ENCODE assay signal across 21 mouse cellular contexts in genomic region chr16:75365361-75365994, GRCm38 (mm10).
DNase-seq lines count a peak whose midpoint lies in the region; ATAC-seq and TF ChIP-seq lines count a peak whose summit lies in the region.
"Had no signal": no experiment of that assay in that cellular context is flagged by ENCODE, and none has a peak within 500 bp of the region (broad histone marks: within the 10 kb centered on the region; RNA-seq: fewer than 3 reads in every experiment).

No protein-coding gene starts in this region.

- no peak overlapping the region for H3K27ac ChIP-seq in midbrain, embryonic 11.5 days (ENCODE audit: low read depth, low read length)
- H3K27ac ChIP-seq in midbrain, postnatal 0 days (ENCODE audit: low read depth, low read length): no peak overlapping the region
- no peak overlapping the region for H3K27ac ChIP-seq in forebrain, embryonic 12.5 days
- H3K27ac ChIP-seq in hindbrain, embryonic 15.5 days (replicated peaks): peak overlapping the region; percentile 7; the same call in 1 of the 2 replicates
- H3K27ac ChIP-seq in neural tube, embryonic 15.5 days (replicated peaks): peak overlapping the region; percentile 29; the same call in 1 of the 2 replicates
- H3K27ac ChIP-seq: embryonic facial prominence, embryonic 12.5 days; liver, embryonic 14.5 days; macrophage; stomach, embryonic 15.5 days had no signal

- H3K4me3 ChIP-seq in midbrain, embryonic 11.5 days (ENCODE audit: low read depth, low read length): no peak overlapping the region
- no peak overlapping the region for H3K4me3 ChIP-seq in midbrain, postnatal 0 days (ENCODE audit: low read depth, low read length)
- H3K4me3 ChIP-seq in forebrain, embryonic 12.5 days (replicated peaks): no peak overlapping the region
- no peak overlapping the region for H3K4me3 ChIP-seq in hindbrain, embryonic 15.5 days
- no peak overlapping the region for H3K4me3 ChIP-seq in neural tube, embryonic 15.5 days (replicated peaks)
- H3K4me3 ChIP-seq: embryonic facial prominence, embryonic 12.5 days; heart, embryonic 12.5 days; myocyte; stomach, embryonic 15.5 days had no signal

- no peak for TF ChIP-seq CTCF in midbrain, postnatal 0 days (IDR thresholded peaks at IDR 0.05)

- H3K4me2 ChIP-seq in midbrain, embryonic 11.5 days: no peak overlapping the region
- no peak overlapping the region; the same call in 1 of the 2 replicates for H3K4me2 ChIP-seq in midbrain, postnatal 0 days (ENCODE audit: low read depth, low read length, poor library complexity, severe bottlenecking)
- H3K4me2 ChIP-seq in forebrain, embryonic 12.5 days: no peak overlapping the region
- H3K4me2 ChIP-seq in hindbrain, embryonic 15.5 days: no peak overlapping the region
- no peak overlapping the region for H3K4me2 ChIP-seq in neural tube, embryonic 15.5 days
- H3K4me2 ChIP-seq: embryonic facial prominence, embryonic 12.5 days; heart, embryonic 12.5 days; stomach, embryonic 15.5 days had no signal

- H3K27me3 ChIP-seq in midbrain, embryonic 11.5 days (ENCODE audit: control insufficient read depth, insufficient read depth, low read length): no peaks in the 10 kb centered on the region
- no peaks in the 10 kb centered on the region for H3K27me3 ChIP-seq in midbrain, postnatal 0 days (ENCODE audit: insufficient read depth, low read length)
- no peaks in the 10 kb centered on the region for H3K27me3 ChIP-seq in forebrain, embryonic 12.5 days
- no peaks in the 10 kb centered on the region for H3K27me3 ChIP-seq in hindbrain, embryonic 15.5 days
- H3K27me3 ChIP-seq in neural tube, embryonic 15.5 days (replicated peaks): no peaks in the 10 kb centered on the region
- H3K27me3 ChIP-seq: CH12.LX; embryonic facial prominence, embryonic 12.5 days; heart, embryonic 12.5 days; stomach, embryonic 15.5 days had no signal

- no peak; the same call in 1 of the 2 replicates for ATAC-seq in midbrain, embryonic 11.5 days (ENCODE audit: low FRiP score)
- no peak for ATAC-seq in midbrain, postnatal 0 days (ENCODE audit: low FRiP score)
- ATAC-seq in forebrain, embryonic 12.5 days (ENCODE audit: low FRiP score): peak; percentile 36; the same call in 1 of the 2 replicates
- no peak for ATAC-seq in hindbrain, embryonic 15.5 days (ENCODE audit: low FRiP score, low read depth)
- peak; percentile 57; the same call in 1 of the 2 replicates for ATAC-seq in neural tube, embryonic 15.5 days (ENCODE audit: low FRiP score)
- ATAC-seq: Patski had no signal

- no peaks in the 10 kb centered on the region for H3K36me3 ChIP-seq in midbrain, embryonic 11.5 days (ENCODE audit: control insufficient read depth, insufficient read depth, low read length)
- H3K36me3 ChIP-seq in midbrain, postnatal 0 days (ENCODE audit: insufficient read depth, low read length): no peaks in the 10 kb centered on the region
- no peaks in the 10 kb centered on the region for H3K36me3 ChIP-seq in forebrain, embryonic 12.5 days (replicated peaks)
- no peaks in the 10 kb centered on the region for H3K36me3 ChIP-seq in hindbrain, embryonic 15.5 days
- H3K36me3 ChIP-seq in neural tube, embryonic 15.5 days: no peaks in the 10 kb centered on the region
- H3K36me3 ChIP-seq: embryonic facial prominence, embryonic 12.5 days; heart, embryonic 12.5 days; stomach, embryonic 15.5 days had no signal

- peak; percentile 74 for DNase-seq in midbrain, embryonic 11.5 days (ENCODE audit: low spot score, missing footprints)
- no peak for DNase-seq in midbrain, postnatal 0 days (ENCODE audit: low spot score)
- no peak for DNase-seq in heart, adult 18-20 months
- no peak for DNase-seq in adrenal gland, adult (ENCODE audit: inconsistent age in 2 of 2, low spot score in 1 of 2)
- no peak for DNase-seq in embryo, embryonic 10 days (ENCODE audit: low spot score)
- DNase-seq: adrenal gland, adult 8-10 months; cerebellum, postnatal 36 days; gastrocnemius, postnatal 36 days; heart, postnatal 4 days; kidney, adult 2 months had no signal

- 48% methylated on average over 8 of the region's 8 CpGs for WGBS in midbrain, embryonic 11.5 days
- WGBS in midbrain, postnatal 0 days: 28% methylated on average over 8 of the region's 8 CpGs
- WGBS in forebrain, embryonic 12.5 days: 26% methylated on average over 8 of the region's 8 CpGs
- WGBS in hindbrain, embryonic 15.5 days: 32% methylated on average over 8 of the region's 8 CpGs
- WGBS in neural tube, embryonic 15.5 days: 30% methylated on average over 8 of the region's 8 CpGs

- no peaks in the 10 kb centered on the region for H3K9me3 ChIP-seq in midbrain, embryonic 11.5 days (ENCODE audit: control insufficient read depth, low read length)
- no peaks in the 10 kb centered on the region for H3K9me3 ChIP-seq in midbrain, postnatal 0 days (ENCODE audit: low read length)
- H3K9me3 ChIP-seq in forebrain, embryonic 12.5 days: no peaks in the 10 kb centered on the region
- H3K9me3 ChIP-seq in hindbrain, embryonic 15.5 days: no peaks in the 10 kb centered on the region
- no peaks in the 10 kb centered on the region for H3K9me3 ChIP-seq in neural tube, embryonic 15.5 days (replicated peaks)
- H3K9me3 ChIP-seq: embryonic facial prominence, embryonic 12.5 days; heart, embryonic 12.5 days; stomach, embryonic 15.5 days had no signal

- H3K4me1 ChIP-seq in midbrain, embryonic 11.5 days (ENCODE audit: control insufficient read depth, insufficient read depth, low read length): no peaks in the 10 kb centered on the region
- H3K4me1 ChIP-seq in midbrain, postnatal 0 days (ENCODE audit: insufficient read depth, low read length): no peaks in the 10 kb centered on the region; the same call in 1 of the 2 replicates
- peaks cover 6% of the 10 kb centered on the region for H3K4me1 ChIP-seq in forebrain, embryonic 12.5 days
- H3K4me1 ChIP-seq in hindbrain, embryonic 15.5 days (replicated peaks): peaks cover 7% of the 10 kb centered on the region
- H3K4me1 ChIP-seq in neural tube, embryonic 15.5 days: 0 out of 2 replicates have a peak, but pooled peaks cover 4% of the 10 kb centered on the region
- H3K4me1 ChIP-seq: embryonic facial prominence, embryonic 12.5 days; heart, embryonic 12.5 days; stomach, embryonic 15.5 days had no signal

- H3K9ac ChIP-seq in midbrain, embryonic 11.5 days (ENCODE audit: low read length): no peak overlapping the region
- H3K9ac ChIP-seq in midbrain, postnatal 0 days (replicated peaks; ENCODE audit: low read length, poor library complexity, severe bottlenecking): no peak overlapping the region
- no peak overlapping the region for H3K9ac ChIP-seq in forebrain, embryonic 12.5 days
- H3K9ac ChIP-seq in hindbrain, embryonic 15.5 days: no peak overlapping the region
- H3K9ac ChIP-seq in neural tube, embryonic 15.5 days (replicated peaks): no peak overlapping the region
- H3K9ac ChIP-seq: embryonic facial prominence, embryonic 12.5 days; heart, embryonic 12.5 days; liver, embryonic 14.5 days; stomach, embryonic 15.5 days had no signal

Comparison
In these comparisons a context has a peak if more than half of its experiments do, and no peak if none do; other contexts are left out.
1. ATAC-seq: peak in forebrain, embryonic 12.5 days (single experiment) and neural tube, embryonic 15.5 days (single experiment); none in midbrain, embryonic 11.5 days (single experiment), midbrain, postnatal 0 days (single experiment) and hindbrain, embryonic 15.5 days (single experiment).
2. H3K27ac ChIP-seq: peak in hindbrain, embryonic 15.5 days (single experiment) and neural tube, embryonic 15.5 days (single experiment); none in midbrain, embryonic 11.5 days (single experiment), midbrain, postnatal 0 days (single experiment) and forebrain, embryonic 12.5 days (single experiment).